Mouse (Mus musculus) hematopoietic stem cell, adult 5-6 weeks (primary cell): Measurements from ENCODE around the gene Auh. TPM values are rescaled to one million over a fixed set of nuclear protein-coding genes. Genes with fewer than 3 reads are reported as not detected.

Experiments
- ATAC-seq, 2 experiments: fragments of 125-278 bp in 1 of 2; replicated peaks in 1 of 2; 2 replicates each; pipeline ENCODE4 v1.8.0; 2016 to 2017; ENCODE audit warnings: inconsistent platforms in 2 of 2, mild to moderate bottlenecking in 2 of 2, moderate number of reproducible peaks in 2 of 2, low read depth in 1 of 2, moderate TSS enrichment in 1 of 2; ENCODE audit not compliant: low FRiP score in 2 of 2, poor library complexity in 2 of 2, severe bottlenecking in 2 of 2, insufficient read depth in 1 of 2, low TSS enrichment in 1 of 2
- total RNA-seq: library from RNA; stranded (forward); fragments of 172-1452, 232-1000 nt; gene quantifications from 2 replicates; pipeline ENCODE4 v1.2.3, GENCODE M21; 2017

Gene Auh
- total RNA-seq, 1 experiment from 2014 or later = 45.4 TPM

DNA sequence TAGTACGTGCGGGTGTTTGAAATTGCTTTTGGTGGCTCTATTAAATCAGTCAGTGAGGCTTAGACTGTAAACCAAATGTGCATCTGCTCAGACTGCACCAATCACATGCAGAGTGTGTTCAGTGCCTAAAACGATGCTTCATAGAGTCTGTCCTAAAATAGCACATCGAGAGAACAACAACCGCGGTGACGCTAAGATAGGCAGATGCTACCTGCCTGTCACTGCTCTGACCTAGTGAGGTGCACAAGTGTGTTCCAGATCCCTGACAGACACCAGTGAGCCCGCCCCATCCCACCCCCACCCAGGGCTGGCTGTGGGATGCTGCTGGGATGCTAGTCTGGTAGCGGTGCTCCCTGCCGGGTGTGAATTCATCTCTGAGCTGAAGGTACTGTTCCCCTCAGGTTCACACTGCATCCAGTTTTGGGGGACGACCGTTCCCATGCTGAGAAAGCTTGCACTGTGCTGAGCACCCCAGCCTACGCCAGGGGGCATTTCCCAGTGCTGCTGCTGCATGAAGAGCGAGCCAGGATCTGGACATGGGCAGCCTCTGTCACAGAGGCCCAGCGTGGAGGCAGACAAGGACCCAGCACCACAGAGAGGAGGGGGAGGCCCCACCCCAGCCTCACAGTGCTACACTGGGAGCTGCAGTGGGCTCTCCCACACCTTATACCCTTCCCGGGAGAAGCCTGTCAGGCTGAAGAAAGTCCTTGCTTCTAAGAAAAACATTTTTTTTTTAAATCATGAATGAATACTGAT, 70.2 kb downstream of the Auh start:
- ATAC-seq = no peak

DNA sequence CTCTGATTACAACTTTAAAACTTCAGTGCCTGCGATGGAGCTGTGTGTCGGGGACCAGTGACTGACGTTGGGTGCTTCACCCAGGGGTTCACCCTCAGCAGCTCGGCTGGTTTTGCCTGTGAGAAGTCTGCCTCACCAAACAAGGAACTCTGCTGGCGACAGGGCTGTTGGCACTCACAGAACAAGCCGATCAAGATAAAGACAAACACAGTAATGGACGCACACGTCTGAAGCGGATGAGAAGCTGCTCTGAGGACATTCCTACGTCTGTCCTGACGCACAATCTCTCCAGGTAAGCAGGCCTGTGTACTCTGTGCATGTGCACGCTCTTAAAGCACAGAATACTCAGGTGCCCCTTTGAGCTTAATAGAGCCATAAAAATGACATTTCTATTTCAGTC, 71.1 kb downstream of the Auh start:
- ATAC-seq = no peak

DNA sequence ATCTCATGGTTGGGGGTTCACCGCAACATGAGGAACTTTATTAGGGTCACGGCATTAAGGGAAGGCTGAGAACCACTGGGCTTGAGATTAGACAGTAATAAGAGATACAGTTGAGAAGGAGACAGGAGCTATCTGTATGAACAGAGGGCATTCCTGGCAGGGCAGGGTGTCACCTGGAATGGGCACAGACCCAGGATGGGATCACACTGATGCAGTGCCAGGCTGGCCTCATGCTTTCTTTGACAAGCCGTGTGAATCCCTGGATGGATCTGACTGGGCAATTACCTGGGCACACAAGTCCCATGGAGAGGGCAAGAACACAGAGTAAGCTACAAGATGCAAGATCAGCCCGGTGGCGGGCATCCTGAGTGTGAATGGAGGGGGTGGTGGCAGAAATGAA, 71.7 kb downstream of the Auh start:
- ATAC-seq = no peak

GRCm38 (mm10) chr13:52853536-52853935, 75.9 kb downstream of the Auh start:
- ATAC-seq = no peak

GRCm38 (mm10) chr13:52851886-52852285, 77.6 kb downstream of the Auh start:
- ATAC-seq = no peak

DNA sequence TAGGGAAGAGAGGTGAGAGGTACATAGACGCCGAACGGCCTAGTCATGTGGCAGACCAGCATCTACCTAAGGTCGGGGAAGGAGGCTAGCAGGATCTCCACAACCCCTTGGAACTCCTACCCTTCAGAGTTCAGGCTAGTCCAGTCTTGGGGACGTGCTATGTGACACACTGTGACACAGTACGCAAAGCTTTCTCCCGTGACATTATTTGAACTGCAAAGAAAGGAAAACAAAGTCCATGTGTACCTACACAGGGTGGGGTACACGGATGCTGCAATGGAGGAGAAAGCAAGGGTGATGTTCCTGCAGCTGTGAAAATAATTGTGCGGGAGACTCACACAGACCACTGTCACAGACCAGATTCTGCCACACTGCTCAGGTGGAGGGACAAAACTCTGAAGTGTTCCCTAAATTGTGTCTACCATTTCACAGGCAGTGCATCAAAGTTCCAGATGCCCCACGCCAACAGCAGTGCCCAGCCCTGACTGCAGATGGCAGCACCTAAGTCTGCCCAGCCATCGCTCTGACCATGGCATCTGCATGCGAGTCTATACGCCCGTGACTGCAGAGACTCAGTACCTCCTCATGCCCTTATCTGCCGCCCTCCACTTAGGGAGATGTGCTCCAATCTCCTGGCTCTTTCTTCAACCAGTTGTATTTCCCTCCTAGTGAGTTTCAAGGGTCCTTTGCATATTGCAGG, 79.3 kb downstream of the Auh start:
- ATAC-seq = no peak

DNA sequence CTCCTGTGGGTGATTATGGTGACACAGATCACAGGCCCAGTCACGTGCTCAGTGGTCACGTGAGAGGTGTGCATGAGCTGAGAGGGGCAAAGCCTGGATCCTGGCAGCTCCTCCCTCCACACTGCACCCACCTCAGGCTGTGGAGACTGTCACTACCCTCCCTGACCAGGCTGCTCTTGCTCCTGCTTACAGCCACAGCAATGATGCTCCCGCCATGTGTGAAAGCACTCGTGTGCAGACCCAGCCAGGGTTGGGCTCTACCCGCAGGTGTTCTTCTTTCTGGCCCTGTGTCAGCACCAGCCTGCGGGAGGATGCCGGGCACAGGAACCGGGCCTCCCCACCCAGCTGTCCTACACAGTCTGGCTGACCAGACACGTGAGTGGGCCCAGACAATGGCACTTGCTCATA, 80.1 kb downstream of the Auh start:
- no peak; a peak in 1 of 4 replicates for ATAC-seq

DNA sequence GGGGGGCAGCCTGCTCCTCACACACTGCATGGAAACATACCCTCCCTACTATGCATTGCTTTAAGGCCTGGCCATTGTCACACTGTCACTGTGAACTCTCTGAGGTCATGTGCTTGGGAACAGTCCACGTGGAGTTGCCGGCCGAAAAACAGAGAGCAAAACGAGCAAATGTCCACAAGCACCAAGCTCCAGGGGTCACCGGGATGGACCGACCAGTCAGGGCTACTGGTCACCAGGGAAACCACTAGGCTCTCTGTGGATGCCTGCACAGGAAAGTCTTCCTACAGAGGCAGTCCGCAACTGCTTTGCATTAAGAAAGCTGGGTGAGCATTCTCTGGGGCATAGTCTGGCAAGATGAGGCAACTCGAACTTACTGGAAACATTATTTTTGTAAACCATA, 82.0 kb downstream of the Auh start:
- ATAC-seq = no peak

GRCm38 (mm10) chr13:52847071-52847470, 82.4 kb downstream of the Auh start:
- no peak for ATAC-seq

GRCm38 (mm10) chr13:52845618-52846017, 83.9 kb downstream of the Auh start:
- no peak; a peak in 1 of 4 replicates for ATAC-seq

DNA sequence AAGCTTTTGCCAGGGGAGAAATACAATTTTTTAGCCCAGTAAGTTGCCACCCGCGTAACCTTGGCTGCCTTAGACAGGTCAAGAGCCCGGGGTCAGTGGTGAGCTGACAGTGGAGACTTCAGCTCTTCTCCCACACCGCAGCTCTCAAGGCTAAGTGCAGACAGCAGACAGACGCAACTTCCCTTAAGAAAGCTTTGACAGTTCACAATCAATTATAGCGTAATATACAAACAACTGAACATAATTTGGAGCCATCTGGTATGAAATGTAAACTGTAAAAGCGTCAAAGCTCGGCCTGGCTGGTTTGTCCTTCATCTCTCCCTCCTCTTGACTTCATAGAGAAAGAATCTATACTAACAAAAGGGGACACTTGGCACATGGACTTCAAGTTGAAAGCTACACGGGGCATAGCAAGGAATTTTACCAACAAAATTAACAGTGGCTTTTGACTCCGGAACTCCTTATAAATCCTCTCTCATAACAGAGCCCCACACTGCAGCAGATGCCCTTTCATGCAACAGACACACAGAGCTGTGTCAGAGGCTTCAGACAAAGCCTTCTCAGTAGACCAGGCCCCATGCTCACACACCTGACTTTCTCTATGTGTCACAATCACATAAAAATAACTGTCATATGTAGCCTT, 85.8 kb downstream of the Auh start:
- no peak for ATAC-seq

- ATAC-seq = no peak
Observed at GRCm38 (mm10) chr13:52836231-52836630, 93.2 kb downstream of the Auh start.

- no peak for ATAC-seq
Observed at GRCm38 (mm10) chr13:52834591-52834990, 94.9 kb downstream of the Auh start.

- no peak for ATAC-seq
Observed at GRCm38 (mm10) chr13:52833748-52834147, 95.7 kb downstream of the Auh start.

- ATAC-seq = no peak
Observed at GRCm38 (mm10) chr13:52833220-52833619, 96.3 kb downstream of the Auh start.

GRCm38 (mm10) chr13:52832481-52833170, 96.9 kb downstream of the Auh start:
- no peak for ATAC-seq

- no peak for ATAC-seq
Observed at GRCm38 (mm10) chr13:52831037-52831757, 98.3 kb downstream of the Auh start.
